ENCODE assay signal across 46 mouse cellular contexts in genomic region chr11:109827946-109828345, GRCm38 (mm10). TPM values are rescaled to one million over a fixed set of nuclear protein-coding genes. Genes with fewer than 3 reads are reported as not detected.
"Had no signal": no experiment of that assay in that cellular context is flagged by ENCODE, and none has a peak within 500 bp of the region (broad histone marks: within the 10 kb centered on the region; RNA-seq: fewer than 3 reads in every experiment).

1700012B07Rik (minus strand) TSS chr11:109828046.

- H3K27me3 ChIP-seq: limb, embryonic 12.5 days; limb, embryonic 13.5 days; limb, embryonic 15.5 days; liver, embryonic 12.5 days; liver, embryonic 13.5 days; liver, embryonic 15.5 days; lung, embryonic 15.5 days; midbrain, embryonic 12.5 days; midbrain, embryonic 13.5 days; midbrain, embryonic 15.5 days had no signal

- DNase-seq: left cerebral cortex, postnatal 4 days; liver; liver, embryonic 13.5 days; liver, postnatal 0 days; lung, adult 18-20 months; lung, adult 2 months; lung, embryonic 14.5 days; lung, postnatal 10 days; lung, postnatal 14 days; lung, postnatal 36 days; lung, postnatal 4 days; midbrain, embryonic 14.5 days had no signal

- H3K4me3 ChIP-seq: left cerebral cortex, adult 2 months; limb, embryonic 10.5 days; limb, embryonic 12.5 days; limb, embryonic 13.5 days; limb, embryonic 15.5 days; liver, embryonic 12.5 days; liver, embryonic 13.5 days; liver, embryonic 15.5 days; lung, embryonic 15.5 days; megakaryocyte, embryonic 14.5 days; midbrain, embryonic 10.5 days; midbrain, embryonic 12.5 days; midbrain, embryonic 13.5 days; midbrain, embryonic 15.5 days; myocyte had no signal

- H3K27ac ChIP-seq: left cerebral cortex, adult 2 months; limb, embryonic 10.5 days; limb, embryonic 12.5 days; limb, embryonic 13.5 days; limb, embryonic 15.5 days; liver, embryonic 12.5 days; liver, embryonic 13.5 days; liver, embryonic 14.5 days; liver, embryonic 15.5 days; lung, embryonic 15.5 days; macrophage; midbrain, embryonic 10.5 days; midbrain, embryonic 12.5 days; midbrain, embryonic 13.5 days; midbrain, embryonic 15.5 days had no signal

- H3K4me1 ChIP-seq: limb, embryonic 10.5 days; limb, embryonic 12.5 days; limb, embryonic 13.5 days; limb, embryonic 15.5 days; liver, embryonic 12.5 days; liver, embryonic 13.5 days; liver, embryonic 15.5 days; lung, embryonic 15.5 days; midbrain, embryonic 10.5 days; midbrain, embryonic 13.5 days; midbrain, embryonic 15.5 days had no signal

- H3K36me3 ChIP-seq: limb, embryonic 10.5 days; limb, embryonic 12.5 days; limb, embryonic 13.5 days; limb, embryonic 15.5 days; liver, embryonic 12.5 days; liver, embryonic 13.5 days; liver, embryonic 15.5 days; lung, embryonic 15.5 days; midbrain, embryonic 10.5 days; midbrain, embryonic 12.5 days; midbrain, embryonic 13.5 days; midbrain, embryonic 15.5 days had no signal

RNA-seq across cellular contexts. Expression of gene 1700012B07Rik, which starts in this region (rescaled TPM):
- total RNA-seq: left cerebral cortex, adult 2 months; left cerebral cortex, adult 8-10 months; left cerebral cortex, postnatal 10 days; left cerebral cortex, postnatal 14 days; left cerebral cortex, postnatal 25 days; left cerebral cortex, postnatal 36 days; left cerebral cortex, postnatal 4 days; liver, adult 2 months; megakaryocyte progenitor cell, adult 5-6 weeks; megakaryocyte, adult 5-6 weeks; megakaryocyte-erythroid progenitor cell, adult 5-6 weeks; midbrain, postnatal 0 days; monocyte, adult 5-6 weeks had no signal
- polyA plus RNA-seq: limb, embryonic 10.5 days; limb, embryonic 11.5 days; limb, embryonic 12.5 days; limb, embryonic 13.5 days; limb, embryonic 14.5 days; limb, embryonic 15.5 days; liver, adult 2 months; liver, embryonic 11.5 days; liver, embryonic 12.5 days; liver, embryonic 13.5 days; liver, embryonic 15.5 days; lung, embryonic 14.5 days; lung, embryonic 15.5 days; lung, embryonic 16.5 days; lung, postnatal 0 days; macrophage; midbrain, embryonic 10.5 days; midbrain, embryonic 11.5 days; midbrain, embryonic 12.5 days; midbrain, embryonic 13.5 days; midbrain, embryonic 14.5 days; midbrain, embryonic 15.5 days; midbrain, embryonic 16.5 days; midbrain, postnatal 0 days had no signal
